Comparison of ENCODE assay signal across 8 mouse cellular contexts in the genomic region with DNA sequence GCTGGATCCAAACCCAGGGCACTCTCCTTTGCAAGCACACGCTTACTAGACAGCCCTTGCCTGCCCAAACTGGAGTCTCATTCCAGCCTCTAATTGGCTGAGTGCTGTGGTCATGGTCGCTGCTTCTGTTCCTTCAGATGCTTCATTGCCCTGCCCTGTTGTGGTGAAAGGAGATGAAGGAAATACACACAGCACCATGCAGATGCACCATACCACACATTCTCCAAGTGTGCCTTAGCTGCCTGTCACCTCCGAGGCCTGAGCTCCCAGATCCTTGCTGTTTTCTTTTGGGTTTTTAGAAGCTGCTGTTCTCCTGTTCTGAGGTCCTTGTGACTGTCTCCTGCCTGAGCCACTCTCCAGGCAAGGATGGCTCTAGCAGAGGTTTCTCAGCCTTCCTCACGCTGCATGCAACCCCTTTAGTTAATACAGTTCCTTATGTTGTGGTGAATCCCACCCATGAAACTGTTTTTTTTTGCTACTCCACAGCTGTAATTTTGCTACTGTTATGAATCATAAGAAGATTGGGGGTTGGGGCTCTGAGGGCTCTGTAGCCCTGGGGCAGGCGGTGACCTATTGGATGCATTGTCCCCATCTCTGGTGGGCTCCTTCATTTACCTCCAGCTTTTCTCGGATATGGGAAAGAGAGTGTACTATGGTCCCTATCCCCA. TPM values are rescaled to one million over a fixed set of nuclear protein-coding genes. Genes with fewer than 3 reads are reported as not detected.
A peak's percentile ranks its signal among the peaks of the same experiment; 100 is the strongest.
DNase-seq lines count a peak whose midpoint lies in the region; ATAC-seq and TF ChIP-seq lines count a peak whose summit lies in the region.

No protein-coding gene starts in this region.

- H3K9ac ChIP-seq in neural tube, embryonic 12.5 days: no peak overlapping the region
- peak overlapping the region; percentile 28; the same call in 1 of the 2 replicates for H3K9ac ChIP-seq in forebrain, embryonic 16.5 days (replicated peaks; ENCODE audit: low read depth, low read length)
- H3K9ac ChIP-seq in heart, adult 2 months (ENCODE audit: low read depth, low read length): no peak overlapping the region

- TF ChIP-seq EP300 in heart, adult 2 months (IDR thresholded peaks at IDR 0.05; ENCODE audit: insufficient read depth, low read depth, low read length): no peak

- TF ChIP-seq POLR2A in heart, adult 2 months (IDR thresholded peaks at IDR 0.05; ENCODE audit: insufficient read depth, low read depth, low read length): no peak

- no peak for ATAC-seq in neural tube, embryonic 12.5 days (ENCODE audit: low FRiP score, low read depth)
- ATAC-seq in forebrain, embryonic 16.5 days: no peak

- intact Hi-C loops in heart, adult 2 months (cut with DNase I): no loop called here

- H3K4me2 ChIP-seq in neural tube, embryonic 12.5 days (replicated peaks): peak overlapping the region; percentile 75
- peak overlapping the region; percentile 59 for H3K4me2 ChIP-seq in forebrain, embryonic 16.5 days (ENCODE audit: low read length)

- H3K36me3 ChIP-seq in neural tube, embryonic 12.5 days: no peaks in the 10 kb centered on the region
- no peaks in the 10 kb centered on the region for H3K36me3 ChIP-seq in forebrain, embryonic 16.5 days (ENCODE audit: control insufficient read depth, insufficient read depth)
- no peaks in the 10 kb centered on the region for H3K36me3 ChIP-seq in macrophage (ENCODE audit: inconsistent target)
- no peaks in the 10 kb centered on the region for H3K36me3 ChIP-seq in heart, adult 2 months (ENCODE audit: control insufficient read depth, insufficient read depth, low read length)

- H3K27ac ChIP-seq in neural tube, embryonic 12.5 days: no peak overlapping the region
- no peak overlapping the region for H3K27ac ChIP-seq in forebrain, embryonic 16.5 days (ENCODE audit: low read length)
- peak overlapping the region; percentile 93 for H3K27ac ChIP-seq in macrophage
- H3K27ac ChIP-seq in heart, adult 2 months: no peak overlapping the region; the same call in 1 of the 2 replicates

- no peak for TF ChIP-seq CTCF in heart, adult 2 months (IDR thresholded peaks at IDR 0.05)

- no peak overlapping the region for H3K4me3 ChIP-seq in neural tube, embryonic 12.5 days
- H3K4me3 ChIP-seq in forebrain, embryonic 16.5 days (replicated peaks; ENCODE audit: low read length): no peak overlapping the region
- no peak overlapping the region for H3K4me3 ChIP-seq in macrophage (ENCODE audit: inconsistent target)
- H3K4me3 ChIP-seq in heart, adult 2 months: no peak overlapping the region

- peaks cover 62% of the 10 kb centered on the region for H3K79me2 ChIP-seq in macrophage (ENCODE audit: inconsistent target)
- no peaks in the 10 kb centered on the region for H3K79me2 ChIP-seq in heart, adult 2 months (replicated peaks; ENCODE audit: control insufficient read depth, insufficient read depth, low read length)

- 66% methylated on average over 6 of the region's 6 CpGs for WGBS in neural tube, embryonic 12.5 days
- 65% methylated on average over 6 of the region's 6 CpGs for WGBS in forebrain, embryonic 16.5 days
- WGBS in macrophage (ENCODE audit: missing documents): 64% methylated on average over 5 of the region's 6 CpGs
- WGBS in heart, adult 2 months: 88% methylated on average over 6 of the region's 6 CpGs

- H3K9me3 ChIP-seq in neural tube, embryonic 12.5 days: no peaks in the 10 kb centered on the region
- H3K9me3 ChIP-seq in forebrain, embryonic 16.5 days (ENCODE audit: control insufficient read depth, low read length): no peaks in the 10 kb centered on the region

- peaks cover 88% of the 10 kb centered on the region for H3K4me1 ChIP-seq in neural tube, embryonic 12.5 days
- peaks cover 81% of the 10 kb centered on the region for H3K4me1 ChIP-seq in forebrain, embryonic 16.5 days (replicated peaks; ENCODE audit: control insufficient read depth, insufficient read depth, low read length)
- peaks cover 14% of the 10 kb centered on the region for H3K4me1 ChIP-seq in heart, adult 2 months (ENCODE audit: control insufficient read depth, insufficient read depth, low read length)

- H3K27me3 ChIP-seq in neural tube, embryonic 12.5 days (replicated peaks): no peaks in the 10 kb centered on the region; the same call in 1 of the 2 replicates
- no peaks in the 10 kb centered on the region for H3K27me3 ChIP-seq in forebrain, embryonic 16.5 days (replicated peaks; ENCODE audit: control insufficient read depth, insufficient read depth, low read length)
- peaks cover 4% of the 10 kb centered on the region for H3K27me3 ChIP-seq in heart, adult 2 months (ENCODE audit: control insufficient read depth, insufficient read depth, low read length)

- no peak for DNase-seq in neural tube, embryonic 10.5 days (ENCODE audit: extremely low spot score, low spot score)
- peak; percentile 54 for DNase-seq in thymus, postnatal 4 days
- DNase-seq in testis, postnatal 14 days (ENCODE audit: low spot score): no peak
- no peak for DNase-seq in cerebellum, adult 9-11 months
- no peak for DNase-seq in heart, adult 2 months

RNA-seq across cellular contexts. Expression of a gene that starts 4.7 kb away (rescaled TPM):
- polyA plus RNA-seq in neural tube, embryonic 12.5 days (2016; fragmentation: Nextera tagmentation; extraction: Ambion mirVana): 35.9 and 37.1 TPM in 2 replicates
- 78.3 and 80.5 TPM in 2 replicates for polyA plus RNA-seq in forebrain, embryonic 16.5 days (2015; fragmentation: Nextera tagmentation; extraction: Ambion mirVana)
- 10 to 100 TPM in 24 of 26 experiments, 1 to 10 TPM in 2; 8.5 to 75.3 (median 34.6) TPM for total RNA-seq in macrophage (2018; cell fraction: chromatin; rRNA removed)
- total RNA-seq in macrophage (2018; cell fraction: cytosol; rRNA removed): 10 to 100 TPM in 11 of 26 experiments, 1 to 10 TPM in 15; 4.7 to 14.3 (median 9.2) TPM
- 10 to 100 TPM in 22 of 26 experiments, 1 to 10 TPM in 4; 7.2 to 42.0 (median 17.1) TPM for total RNA-seq in macrophage (2018; cell fraction: nucleus; rRNA removed)
- polyA plus RNA-seq in macrophage (2018): 7.3 to 9.8 TPM (median 9.5 TPM) in 3 replicates
- total RNA-seq in heart, adult 2 months (2021): under 1 TPM; 0.78 to 0.98 TPM
- polyA plus RNA-seq in heart, adult 2 months (2012; rRNA removed): 1.7 and 2.7 TPM in 2 replicates
